Mouse (Mus musculus): ENCODE results near the gene Txndc12.

DNA sequence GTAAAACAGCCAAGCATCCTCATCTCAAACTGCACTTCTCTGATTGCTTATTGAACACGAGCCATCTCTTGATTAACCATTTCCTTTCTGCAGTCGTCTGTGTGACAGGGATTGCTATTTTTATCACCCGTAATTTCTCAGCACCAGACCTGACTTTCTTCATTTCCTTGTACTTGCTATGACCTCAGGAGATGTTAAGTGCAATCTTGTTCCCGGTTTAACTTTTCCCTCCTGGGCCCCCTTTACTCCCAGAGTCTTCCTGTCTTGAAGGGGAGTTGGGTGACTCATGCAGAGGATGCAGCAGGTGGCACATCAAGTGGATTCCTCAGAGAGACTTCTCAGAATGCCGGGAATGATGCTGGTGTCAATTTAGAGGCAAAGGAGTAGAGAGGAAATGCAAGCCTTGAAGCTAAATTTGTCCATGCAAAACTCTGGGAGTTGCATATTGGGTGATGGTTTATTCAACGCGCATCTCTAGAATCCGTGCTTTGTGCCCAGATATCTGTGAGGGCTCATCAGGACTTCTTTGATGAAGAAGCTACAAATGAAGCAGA lies 75.5 kb downstream of the Txndc12 start:
- no peak for TF ChIP-seq POLR2A (IDR thresholded peaks at IDR 0.05; ENCODE audit: low read depth, low read length)
- TF ChIP-seq CTCF (conservative IDR thresholded peaks at IDR 0.05; ENCODE audit: insufficient read depth, insufficient read length, low read depth, low read length), result no peak
